Mouse (Mus musculus): Measurements from ENCODE around the gene Bcl2l14. TPM values are rescaled to one million over a fixed set of nuclear protein-coding genes. Genes with fewer than 3 reads are reported as not detected.

Bcl2l14 gene
- total RNA-seq, 4 experiments from 2014 or later: not detected

DNA sequence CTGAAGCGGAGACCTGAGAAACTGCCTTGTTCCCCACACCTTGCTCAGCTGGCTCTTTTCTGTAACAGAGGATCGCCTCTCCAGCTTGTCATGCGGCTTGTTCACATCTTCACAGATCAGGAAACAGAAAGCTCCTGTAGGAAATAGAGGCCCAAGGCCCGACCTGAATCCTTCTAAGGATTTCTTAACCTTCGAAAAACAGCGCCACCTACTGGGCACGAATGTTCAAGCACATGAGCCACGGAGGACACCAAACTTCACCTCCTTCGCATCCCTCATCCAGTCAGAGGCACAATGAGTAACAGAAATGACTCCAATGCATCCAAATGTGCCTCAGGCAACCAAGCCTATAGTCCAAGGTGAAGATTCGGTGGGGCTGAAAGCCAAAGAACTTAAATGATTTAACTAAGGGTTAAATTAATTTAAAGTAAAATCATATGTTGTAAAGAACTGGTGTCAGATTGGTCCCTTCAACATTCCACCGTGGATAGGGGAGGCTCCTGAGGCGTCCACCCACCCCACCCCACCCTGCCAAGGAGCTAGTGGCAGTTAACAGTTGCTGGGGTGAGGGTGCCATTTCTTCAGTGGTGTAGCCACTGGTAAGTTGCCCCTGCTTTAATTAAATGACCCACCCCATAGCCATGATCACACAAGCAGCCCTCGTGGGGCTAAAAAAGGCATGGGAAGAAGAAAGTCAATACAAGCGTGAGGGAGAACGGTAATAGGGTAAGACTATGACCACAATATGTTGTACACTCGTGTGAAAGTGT, 7.0 kb downstream of the Bcl2l14 start:
- DNase-seq (ENCODE audit: low spot score): peak; percentile 55

DNA sequence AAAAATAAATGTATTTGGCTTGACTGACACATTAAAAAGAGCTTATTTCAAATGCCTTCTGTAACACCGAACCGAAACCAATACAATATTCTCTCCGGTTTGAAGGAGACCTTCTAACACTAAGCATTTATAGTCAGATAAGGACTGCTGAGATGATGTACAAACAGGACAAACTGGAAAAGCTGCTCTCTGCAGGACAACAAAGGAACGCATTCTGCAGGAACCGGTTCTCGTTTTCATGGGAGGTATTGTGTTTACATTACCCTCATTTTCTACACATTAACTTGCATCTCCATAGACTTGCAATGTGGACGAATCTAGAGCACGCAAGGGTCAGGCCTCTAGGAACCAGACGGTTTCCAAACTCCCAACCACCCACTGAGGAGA, 7.6 kb downstream of the Bcl2l14 start:
- DNase-seq (ENCODE audit: low spot score): no peak

DNA sequence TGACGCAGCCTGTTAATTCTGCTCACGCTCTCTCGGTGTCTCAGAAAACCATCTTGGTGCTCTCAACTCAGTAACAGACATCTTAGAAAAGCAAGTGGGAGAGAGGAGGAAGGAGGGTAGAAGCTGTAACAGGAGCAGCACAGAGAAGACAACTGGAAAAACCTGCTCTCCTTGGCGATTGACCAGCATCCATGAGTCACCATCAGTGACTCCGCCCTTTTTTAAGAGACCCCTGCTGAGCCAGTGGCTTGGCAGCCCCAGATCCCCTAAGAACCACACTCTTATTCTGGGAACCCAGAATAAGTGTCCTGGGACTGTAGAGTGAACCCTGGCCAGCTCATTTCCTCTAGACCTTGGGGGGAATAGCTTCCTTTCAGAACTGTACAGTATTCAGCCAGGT, 11.1 kb downstream of the Bcl2l14 start:
- DNase-seq (ENCODE audit: low spot score): no peak

DNA sequence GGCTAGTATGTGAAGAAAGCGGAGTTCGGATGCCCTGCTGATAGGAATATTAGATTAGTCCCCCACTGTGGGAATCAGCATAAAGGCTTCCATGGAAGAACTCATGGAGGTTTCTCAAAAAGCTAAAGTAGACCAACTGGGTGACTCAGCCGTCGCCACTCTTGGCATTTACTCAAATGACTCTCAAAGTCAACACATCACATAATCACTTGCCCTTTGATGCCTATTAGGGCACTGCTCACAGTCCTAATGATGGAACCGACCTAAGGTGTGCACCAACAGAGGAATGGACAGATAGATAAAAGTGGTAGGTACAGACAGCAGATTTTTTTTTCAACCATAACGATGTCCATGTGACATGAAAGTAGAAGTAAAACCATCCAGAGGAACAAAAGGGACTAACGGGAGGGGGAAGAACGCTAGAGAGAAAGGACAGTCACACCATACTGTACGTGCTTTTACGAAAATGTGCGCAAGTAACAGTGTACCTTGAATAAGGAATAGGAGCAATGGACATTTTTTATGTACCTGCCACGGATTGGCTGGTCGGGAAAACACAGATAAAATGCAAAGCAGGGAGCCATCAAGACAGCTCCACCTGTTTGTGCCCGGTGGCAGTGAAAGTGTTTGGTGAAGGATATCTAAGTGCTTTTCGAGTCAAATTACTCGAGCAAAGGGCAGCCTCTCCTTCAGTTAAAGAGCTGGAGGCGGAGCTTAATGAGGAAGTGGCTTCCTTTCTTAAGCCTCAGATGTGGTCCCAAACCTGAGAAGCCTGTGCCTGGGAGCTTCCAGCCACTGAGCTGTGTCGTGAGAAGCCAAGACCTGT, 17.8 kb downstream of the Bcl2l14 start:
- no peak for DNase-seq (ENCODE audit: low spot score)

DNA sequence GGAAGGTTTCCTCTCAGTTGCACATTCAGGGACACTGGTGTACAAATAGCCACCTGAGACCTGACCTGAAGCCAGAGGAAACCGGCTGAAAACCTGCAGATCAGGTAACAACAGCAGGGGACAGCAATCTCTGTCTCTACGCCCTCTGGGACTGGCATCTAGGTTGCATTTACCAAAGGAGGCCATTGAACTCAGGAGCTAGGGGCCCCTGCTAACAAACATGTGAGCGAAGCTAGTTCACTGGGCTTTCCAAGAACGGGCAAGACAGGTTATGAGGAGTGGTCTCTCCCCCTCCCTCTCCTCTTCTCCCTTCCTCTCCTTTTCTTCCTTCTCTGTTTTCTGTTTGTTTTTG, 18.4 kb downstream of the Bcl2l14 start:
- DNase-seq (ENCODE audit: low spot score): no peak

DNA sequence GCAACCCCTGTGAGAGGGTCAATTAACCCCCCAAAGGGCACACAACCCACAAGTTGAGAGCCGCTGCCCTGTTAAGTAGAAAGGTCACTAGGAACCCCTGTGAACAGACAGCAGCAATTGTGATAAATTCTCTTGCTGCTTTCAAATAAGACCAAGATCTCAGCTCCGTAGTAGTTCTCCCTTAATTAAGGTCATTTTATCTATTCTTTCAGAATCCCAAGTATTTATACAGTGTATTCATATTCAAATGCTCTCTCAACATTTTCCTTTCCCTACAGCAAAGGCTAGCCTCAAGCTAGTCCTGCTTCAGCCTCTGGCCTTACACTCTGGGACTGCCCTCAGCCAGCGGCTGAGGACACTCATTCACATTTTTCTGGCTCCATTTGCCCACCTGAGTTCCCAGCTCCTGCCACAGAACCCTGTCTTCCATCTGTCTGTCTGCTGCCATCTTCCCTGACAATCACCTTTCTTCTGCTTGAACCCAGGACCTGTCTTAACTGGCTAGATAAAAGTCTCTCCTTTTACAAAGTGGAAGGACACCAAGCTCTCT, 20.5 kb downstream of the Bcl2l14 start:
- DNase-seq (ENCODE audit: low spot score): no peak

DNA sequence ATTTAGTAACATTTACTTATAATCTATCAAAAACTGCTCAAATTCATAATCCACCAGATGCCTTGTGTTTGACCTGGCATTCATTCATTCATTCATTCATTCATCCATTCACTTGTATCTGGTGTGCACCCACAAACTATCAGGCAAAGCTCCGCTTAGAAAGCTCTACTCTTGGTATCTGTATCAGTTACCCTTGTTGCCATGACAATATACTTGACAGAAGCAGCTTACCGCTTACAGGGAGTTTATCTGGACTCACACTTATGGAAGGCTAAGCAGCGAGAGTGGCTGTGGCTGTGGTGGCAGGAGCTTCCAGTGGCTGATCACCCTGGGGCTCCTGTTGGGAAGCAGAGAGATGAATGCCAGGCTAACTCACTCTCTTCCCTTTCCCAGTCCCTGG, 21.8 kb downstream of the Bcl2l14 start:
- no peak for DNase-seq (ENCODE audit: low spot score)

DNA sequence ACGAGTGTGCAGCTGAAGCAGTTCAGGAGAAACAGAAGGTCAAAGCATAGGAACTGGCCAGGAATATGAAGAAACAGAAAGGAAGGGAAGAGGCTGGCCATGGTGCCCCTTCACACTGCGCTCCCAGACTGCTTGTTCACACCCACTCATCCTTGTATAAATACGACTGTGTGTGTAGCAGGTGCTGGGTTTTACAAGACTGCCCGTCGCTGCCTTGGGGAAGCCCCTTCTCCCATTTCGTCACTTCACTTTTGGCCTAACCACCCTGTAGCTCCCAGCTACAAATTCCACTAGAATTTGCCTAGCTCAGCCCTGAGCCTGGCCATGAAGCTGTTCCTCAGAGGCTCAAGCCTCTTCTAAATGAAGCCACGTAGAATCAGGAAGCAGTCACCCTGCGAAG, 24.3 kb downstream of the Bcl2l14 start:
- no peak for DNase-seq (ENCODE audit: low spot score)

DNA sequence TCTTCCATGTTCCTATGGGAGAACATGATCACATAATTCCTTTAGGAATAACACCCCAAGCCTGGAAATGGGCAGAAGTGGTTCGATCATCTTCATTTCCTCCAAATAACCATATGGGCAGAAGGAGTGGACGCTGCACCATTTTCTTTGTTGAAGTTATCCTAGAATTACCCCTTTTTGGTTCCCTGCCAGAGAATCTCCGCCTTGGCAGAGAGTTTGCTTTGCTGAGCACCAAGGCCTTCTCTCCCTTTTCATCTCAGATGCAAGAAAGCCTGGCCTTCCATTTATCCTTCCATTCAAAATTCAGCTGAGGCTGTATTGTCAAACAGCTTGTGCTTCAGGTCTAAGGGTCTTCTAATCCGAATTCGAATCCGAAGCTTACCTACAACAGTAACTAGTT, 25.8 kb downstream of the Bcl2l14 start:
- DNase-seq (ENCODE audit: low spot score): no peak

DNA sequence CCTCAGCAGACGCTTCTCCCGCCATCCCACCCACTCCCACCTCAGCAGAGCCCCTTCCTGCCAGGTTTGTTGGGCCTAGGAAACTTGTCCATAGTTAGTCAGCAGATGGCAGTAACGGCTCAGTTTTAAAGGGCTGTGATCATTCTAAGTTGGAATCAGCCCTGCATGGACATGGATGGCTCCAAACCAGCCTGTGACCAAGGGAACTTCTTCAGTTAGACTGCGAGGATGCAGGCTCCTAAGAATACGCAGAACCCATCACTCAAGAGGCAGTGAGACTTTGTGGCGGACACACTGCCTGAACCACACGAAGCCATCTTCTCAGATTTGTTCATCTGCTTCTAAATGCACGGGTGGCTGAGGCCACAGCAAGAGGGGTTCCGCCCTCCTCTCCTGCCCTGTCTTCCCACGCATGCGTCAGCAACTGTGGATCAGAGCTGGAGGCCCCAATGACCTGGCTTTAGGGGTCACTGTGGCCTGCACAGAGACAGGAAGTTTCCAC, 29.1 kb downstream of the Bcl2l14 start:
- DNase-seq (ENCODE audit: low spot score): peak; percentile 81

DNA sequence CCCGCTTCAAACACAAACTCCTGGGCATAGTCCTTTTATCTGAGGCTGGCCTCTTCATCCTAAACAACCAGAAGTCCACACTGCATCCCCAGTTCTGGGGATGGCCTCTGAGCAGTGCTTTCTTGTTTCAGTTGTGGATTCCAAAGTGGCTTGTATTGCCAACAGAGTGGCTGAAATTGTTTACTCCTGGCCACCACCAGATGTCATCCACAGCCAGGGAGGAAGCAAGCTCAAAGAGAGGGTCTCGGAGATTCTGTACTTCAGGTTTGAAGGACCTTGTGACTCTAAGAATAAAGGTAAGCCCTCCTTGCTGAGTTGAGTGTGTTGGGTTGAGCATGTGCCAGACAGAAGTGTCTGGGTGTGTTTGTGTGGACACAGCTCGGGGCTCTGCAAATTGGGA, 31.0 kb downstream of the Bcl2l14 start:
- no peak for DNase-seq (ENCODE audit: low spot score)

DNA sequence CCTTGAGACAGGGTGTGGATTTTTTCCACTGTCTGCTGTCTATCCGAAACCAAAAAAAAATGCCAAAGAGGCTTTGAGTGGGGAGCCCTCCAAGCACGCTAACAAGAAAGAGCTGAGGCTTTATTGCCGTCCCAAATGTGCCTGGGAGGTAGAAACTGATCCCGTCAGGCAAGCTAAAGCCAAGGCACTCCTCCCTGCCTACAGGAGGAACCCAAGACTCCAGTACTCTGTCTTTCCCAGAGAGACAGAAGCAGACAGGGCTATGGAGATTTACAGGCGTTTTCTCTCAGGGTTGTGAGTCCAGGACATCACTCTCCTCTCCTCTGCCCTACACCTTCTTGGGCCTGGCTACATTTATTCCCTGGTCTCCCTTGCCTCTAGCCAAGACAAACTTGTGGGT, 32.3 kb downstream of the Bcl2l14 start:
- DNase-seq (ENCODE audit: low spot score): no peak

DNA sequence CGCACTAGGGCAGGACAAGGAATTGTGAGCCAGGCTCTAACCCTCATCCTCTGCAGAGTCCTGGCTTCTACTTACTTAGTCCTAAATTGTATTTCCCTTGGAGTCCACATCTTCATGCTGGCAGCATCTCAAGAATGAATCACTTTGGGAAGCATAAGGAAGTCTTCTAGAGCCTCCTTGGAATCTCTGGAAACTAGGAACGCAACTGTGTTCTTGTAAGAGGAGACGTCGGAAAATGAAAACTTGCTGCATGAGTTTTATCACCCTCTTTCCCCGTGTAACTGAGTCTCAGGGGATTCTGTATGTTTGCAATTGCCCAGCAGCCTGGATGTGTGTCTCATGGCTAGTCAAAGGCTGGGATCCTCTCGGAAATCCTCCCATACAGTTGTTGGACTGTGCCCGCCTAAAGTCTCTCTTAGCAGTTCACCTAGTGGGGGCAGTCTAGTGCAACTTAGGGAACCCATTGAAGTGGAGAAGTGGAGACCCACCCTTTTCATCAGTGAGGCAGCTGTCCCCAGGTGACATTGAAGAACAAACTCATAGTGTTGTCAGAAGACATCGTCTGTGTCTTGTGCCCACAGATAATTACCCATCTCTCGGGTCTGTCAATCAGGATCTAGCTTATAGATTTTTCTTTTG, 34.2 kb downstream of the Bcl2l14 start:
- DNase-seq (ENCODE audit: low spot score): peak; percentile 66

DNA sequence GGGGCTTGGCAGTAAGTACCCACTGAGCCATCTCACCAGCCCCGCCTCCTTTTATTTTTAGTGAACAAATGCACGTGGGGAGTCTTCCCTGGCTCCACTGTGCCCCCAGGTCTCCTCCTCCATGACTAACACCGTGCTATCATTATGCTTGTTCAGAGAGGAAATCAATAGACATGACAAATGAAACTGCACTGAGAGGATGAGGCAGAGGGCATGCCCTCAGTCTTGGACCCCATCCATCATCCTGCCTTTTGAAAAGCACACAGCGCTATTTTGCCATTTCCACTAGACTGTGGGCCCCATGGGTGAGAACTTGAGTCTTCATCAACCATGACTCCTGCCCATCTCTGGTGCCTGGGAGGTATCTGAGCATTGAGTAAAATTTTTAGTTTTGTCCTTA, 35.5 kb downstream of the Bcl2l14 start:
- DNase-seq (ENCODE audit: low spot score): no peak

DNA sequence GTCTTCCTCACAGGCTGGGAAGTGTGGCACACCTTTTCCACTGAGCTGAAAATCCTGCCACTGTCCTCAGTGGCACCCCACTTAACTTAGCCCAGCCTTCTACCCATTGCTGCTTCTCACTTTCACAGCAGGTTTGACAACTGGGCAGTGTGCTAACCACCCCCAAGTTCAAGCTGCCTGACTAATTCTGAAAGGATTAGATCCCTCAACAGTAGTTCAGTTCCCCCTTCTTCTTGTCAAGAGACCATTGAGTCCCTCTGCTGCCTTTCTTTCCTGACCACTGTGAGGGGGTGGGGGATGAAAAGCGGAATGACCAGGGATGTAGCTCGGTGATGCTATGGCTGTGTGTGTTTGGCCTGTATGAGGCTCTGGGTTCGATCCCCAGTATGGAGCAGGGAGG, 37.2 kb downstream of the Bcl2l14 start:
- DNase-seq (ENCODE audit: low spot score): no peak

DNA sequence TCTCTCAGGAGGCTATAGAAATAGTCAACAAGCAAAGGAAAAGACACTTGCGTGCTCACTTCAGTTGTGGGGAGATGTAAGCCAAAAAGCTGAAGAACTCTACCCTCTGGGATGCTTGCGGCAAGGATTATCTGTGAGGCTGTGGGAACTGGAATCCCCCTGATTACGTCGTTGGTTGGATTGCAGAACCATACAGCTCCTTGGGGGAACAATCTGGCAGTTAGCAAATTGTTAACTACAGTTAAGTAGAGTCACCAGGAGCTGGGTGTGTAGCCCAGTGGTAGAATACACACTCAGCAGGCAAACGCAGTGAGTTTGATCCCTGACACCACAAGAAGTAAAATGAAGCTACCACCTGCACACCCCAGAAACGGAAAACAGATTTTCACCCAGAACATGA, 37.9 kb downstream of the Bcl2l14 start:
- peak; percentile 49 for DNase-seq (ENCODE audit: low spot score)

DNA sequence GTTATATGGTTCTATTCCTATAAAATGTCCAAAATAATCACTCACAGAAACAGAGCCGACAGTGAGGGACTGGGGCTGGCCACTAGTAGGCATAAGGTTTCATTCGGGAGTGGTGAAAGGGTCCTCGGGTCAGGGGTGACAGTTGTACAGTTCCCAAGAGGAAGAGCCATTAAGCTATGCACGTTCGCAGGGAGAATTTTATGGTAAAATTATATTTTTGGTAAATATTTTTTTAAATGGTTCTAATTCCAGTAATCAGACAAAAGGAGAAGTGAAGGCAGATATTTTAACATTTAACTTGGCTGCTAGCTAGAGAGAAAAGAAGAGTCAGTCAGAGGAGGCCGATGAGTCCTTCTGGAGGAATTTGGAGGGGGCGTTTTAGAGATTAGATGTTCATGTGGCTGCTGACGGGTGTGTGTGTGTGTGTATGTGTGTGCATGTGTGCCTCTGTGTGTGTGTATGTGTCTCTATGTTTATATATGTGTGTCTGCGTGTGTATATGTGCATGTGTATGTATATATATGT, 38.8 kb downstream of the Bcl2l14 start:
- DNase-seq (ENCODE audit: low spot score): no peak

DNA sequence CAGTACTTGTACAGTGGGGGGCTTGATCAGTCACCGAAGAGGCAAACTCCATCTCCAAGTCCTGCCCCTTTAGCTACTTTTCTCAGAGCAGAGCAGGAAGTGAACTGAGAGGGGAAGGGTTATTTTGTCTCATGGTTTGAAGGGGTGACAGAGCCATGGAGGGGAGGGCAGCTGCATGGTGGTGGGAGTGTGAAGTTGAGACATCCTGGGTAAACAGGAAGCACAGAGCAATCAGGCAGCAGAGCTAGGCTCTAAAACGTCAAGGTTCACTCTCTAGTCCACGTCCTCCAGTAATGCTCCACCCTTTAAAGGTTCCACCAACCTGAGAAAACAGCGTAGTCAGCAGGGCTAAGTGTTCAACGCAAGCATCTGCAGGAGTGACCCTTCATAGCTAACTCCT, 40.8 kb downstream of the Bcl2l14 start:
- no peak for DNase-seq (ENCODE audit: low spot score)

DNA sequence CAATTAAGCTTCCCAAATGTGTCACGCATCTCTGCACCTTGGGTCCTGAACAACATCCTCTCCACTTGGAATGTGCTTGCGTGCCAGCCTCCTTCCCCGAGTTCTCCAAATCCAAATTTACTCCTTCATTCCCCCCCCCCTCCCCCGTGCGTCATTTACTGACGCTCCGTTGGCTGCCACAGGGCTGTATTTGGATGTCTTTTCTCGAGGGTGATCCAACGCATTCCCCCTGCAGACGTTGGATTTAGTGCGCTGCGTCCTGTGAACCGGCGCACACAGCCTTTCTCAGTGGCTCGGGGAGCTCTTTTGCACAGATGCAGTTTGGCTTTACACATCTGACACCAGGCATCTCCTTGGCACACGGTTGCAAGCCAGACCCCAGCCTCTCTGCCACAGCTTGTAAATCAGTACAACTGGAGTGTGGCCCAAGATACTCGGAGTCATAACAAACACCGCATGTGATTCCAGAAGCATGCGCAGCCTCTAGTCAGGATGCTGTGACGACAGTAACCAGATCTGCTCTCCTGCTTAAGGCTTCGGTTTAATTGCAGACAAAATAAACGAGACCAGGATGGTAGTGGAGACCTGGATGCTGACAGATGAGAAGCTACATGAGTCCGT, 43.4 kb downstream of the Bcl2l14 start:
- DNase-seq (ENCODE audit: low spot score): peak; percentile 31

DNA sequence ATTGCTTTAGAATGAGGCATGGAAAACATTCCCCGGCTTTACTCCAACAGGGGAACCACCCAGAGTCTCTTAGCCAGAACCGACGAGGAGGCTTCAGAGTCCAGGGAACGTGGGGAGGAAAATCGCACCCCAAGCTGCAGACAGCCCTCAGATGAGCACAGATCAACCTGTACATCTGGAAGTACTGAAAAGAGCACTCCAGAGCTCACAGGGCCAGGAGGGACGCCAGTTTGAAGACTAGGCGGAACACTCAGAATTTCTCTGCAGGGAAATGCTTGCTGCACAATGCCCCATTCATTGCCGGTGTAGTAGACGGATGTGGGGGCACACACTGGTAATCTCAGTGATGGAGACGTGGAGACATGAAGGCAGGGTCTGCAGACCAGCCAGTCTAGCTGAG, 43.9 kb downstream of the Bcl2l14 start:
- DNase-seq (ENCODE audit: low spot score): peak; percentile 24

DNA sequence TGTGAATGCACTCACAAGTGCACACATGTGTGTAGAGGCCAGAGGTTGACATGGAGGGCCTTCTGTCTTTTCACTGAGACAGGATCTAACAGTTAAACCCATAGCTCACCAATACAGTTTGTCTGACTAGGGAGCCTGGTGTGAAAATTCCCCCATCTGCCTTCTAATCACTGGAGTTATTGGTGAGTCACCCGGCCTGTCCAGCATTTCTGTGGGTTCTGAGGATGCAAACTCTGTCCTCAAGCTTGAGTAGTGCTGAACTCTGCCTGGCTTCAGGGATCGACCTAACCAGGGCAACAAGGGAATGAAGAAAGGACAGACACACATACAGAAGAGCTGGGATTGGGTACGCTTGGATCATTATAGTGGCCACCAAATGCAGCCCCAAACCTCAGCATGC, 45.6 kb downstream of the Bcl2l14 start:
- no peak for DNase-seq (ENCODE audit: low spot score)

DNA sequence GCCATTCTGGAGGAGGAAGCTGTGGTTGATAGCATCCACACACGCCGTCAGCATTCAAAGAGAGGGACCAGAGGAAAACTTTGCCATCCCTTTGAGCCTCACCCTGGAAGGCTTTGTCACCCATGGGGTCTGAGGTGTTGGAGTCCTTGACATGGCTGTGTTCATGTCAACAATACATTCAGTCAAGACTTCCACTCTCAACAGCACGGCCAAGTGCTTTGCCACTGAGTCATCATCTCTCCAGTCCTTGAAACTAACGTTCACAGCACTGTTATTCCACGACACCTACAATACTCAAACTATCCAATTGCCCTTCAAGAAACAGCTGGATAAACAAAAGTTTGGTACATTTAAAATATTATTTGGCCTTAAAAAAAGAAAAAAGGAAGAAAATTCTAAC, 46.1 kb downstream of the Bcl2l14 start:
- no peak for DNase-seq (ENCODE audit: low spot score)
